Mouse (Mus musculus): Measurements from ENCODE around the gene Cd27. TPM values are rescaled to one million over a fixed set of nuclear protein-coding genes. Genes with fewer than 3 reads are reported as not detected.

The Cd27 gene
- total and polyA plus RNA-seq, 2 experiments from 2014 or later: 1.3 TPM; not detected in 1

DNA sequence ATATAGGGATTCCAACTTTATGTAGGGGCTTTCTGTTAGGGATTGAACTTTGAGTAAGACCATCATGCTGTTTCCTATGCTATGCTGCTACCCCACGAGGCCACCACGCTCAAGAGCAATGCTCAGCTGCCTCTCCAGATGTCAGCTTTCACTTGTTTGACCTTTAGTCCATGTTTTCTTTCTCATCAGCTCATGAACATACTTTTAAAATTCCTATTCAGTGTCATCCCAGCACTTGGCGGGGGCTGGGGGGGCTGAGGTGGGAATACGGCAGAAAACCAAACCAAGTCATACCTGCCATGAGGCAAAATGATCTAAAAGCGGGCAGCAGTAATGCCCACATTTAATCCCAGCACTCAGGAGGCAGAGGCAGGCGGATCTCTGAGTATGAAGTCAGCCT, 23.7 kb downstream of the Cd27 start:
- H3K4me3 ChIP-seq (ENCODE audit: low read depth, low read length): no peak overlapping the region
- no peaks in the 10 kb centered on the region for H3K9me3 ChIP-seq (replicated peaks; ENCODE audit: control insufficient read depth, low read length)
- 64% methylated on average over 6 of the region's 6 CpGs for WGBS
- H3K4me2 ChIP-seq (ENCODE audit: low read depth, low read length): no peak overlapping the region
- H3K36me3 ChIP-seq (replicated peaks; ENCODE audit: control insufficient read depth, insufficient read depth, low read length): no peaks in the 10 kb centered on the region
- no peaks in the 10 kb centered on the region for H3K27me3 ChIP-seq (ENCODE audit: control insufficient read depth, insufficient read depth, low read length)
- DNase-seq (ENCODE audit: low spot score) (no peak), ATAC-seq (ENCODE audit: insufficient read depth, low read depth) (no peak)
- TF ChIP-seq EP300 (IDR thresholded peaks at IDR 0.05; ENCODE audit: low read depth): no peak
- TF ChIP-seq CTCF (IDR thresholded peaks at IDR 0.05; ENCODE audit: low read depth): no peak
- H3K9ac ChIP-seq (replicated peaks; ENCODE audit: low read depth, low read length): no peak overlapping the region
- H3K27ac ChIP-seq (ENCODE audit: low read depth): no peak overlapping the region
- H3K4me1 ChIP-seq (ENCODE audit: control insufficient read depth, insufficient read depth): peaks cover 13% of the 10 kb centered on the region; the same call in 1 of the 2 replicates

DNA sequence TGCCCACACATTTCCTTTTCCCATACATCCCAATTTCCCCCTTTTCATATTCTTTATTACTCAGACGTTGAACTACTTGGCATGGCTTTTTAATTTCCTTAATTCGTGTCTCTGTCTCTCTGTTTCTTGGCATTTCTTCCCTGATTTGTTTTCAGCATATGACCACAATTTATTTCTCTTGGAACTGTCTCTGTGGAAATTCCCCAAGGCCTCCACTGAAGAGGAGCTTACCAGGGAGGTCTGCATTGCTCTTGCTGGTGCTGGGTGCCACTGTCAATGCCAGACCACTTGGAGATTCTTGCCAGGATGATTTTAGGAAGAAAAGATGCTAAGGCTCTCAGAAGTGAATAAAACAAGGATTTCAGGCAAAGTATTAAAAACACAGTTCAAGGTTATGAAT, 24.2 kb downstream of the Cd27 start:
- no peak for ATAC-seq (ENCODE audit: insufficient read depth, low read depth)
- H3K4me3 ChIP-seq (ENCODE audit: low read depth, low read length): no peak overlapping the region

DNA sequence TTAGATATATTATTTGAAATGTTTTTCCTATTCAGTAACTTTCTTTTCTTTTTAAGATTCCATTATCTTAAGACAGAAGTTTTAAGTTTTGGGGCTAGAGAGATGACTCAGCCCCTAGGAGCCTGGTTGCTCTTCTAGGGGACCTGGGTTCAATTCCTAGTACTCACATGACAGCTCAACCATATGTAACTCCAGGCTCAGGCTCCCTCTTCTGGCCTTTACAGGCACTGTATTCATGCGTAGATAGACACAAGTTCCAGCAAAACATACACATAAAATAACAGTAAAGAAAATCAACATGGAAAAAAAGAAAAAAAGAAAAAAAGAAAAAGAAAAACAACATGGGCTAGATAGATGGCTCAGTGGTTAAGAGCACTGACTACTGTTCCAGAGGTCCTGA, 26.4 kb downstream of the Cd27 start:
- TF ChIP-seq CTCF (IDR thresholded peaks at IDR 0.05; ENCODE audit: low read depth): no peak; the same call in 1 of the 2 replicates
- TF ChIP-seq EP300 (IDR thresholded peaks at IDR 0.05; ENCODE audit: low read depth): no peak
- H3K27me3 ChIP-seq (ENCODE audit: control insufficient read depth, insufficient read depth, low read length): no peaks in the 10 kb centered on the region
- H3K4me3 ChIP-seq (ENCODE audit: low read depth, low read length): no peak overlapping the region
- no peaks in the 10 kb centered on the region for H3K4me1 ChIP-seq (ENCODE audit: control insufficient read depth, insufficient read depth)
- H3K36me3 ChIP-seq (replicated peaks; ENCODE audit: control insufficient read depth, insufficient read depth, low read length): no peaks in the 10 kb centered on the region
- H3K4me2 ChIP-seq (ENCODE audit: low read depth, low read length): no peak overlapping the region
- H3K27ac ChIP-seq (ENCODE audit: low read depth): no peak overlapping the region
- no peak overlapping the region for H3K9ac ChIP-seq (replicated peaks; ENCODE audit: low read depth, low read length)
- ATAC-seq (ENCODE audit: insufficient read depth, low read depth): no peak
- WGBS: 78% methylated on average over 1 of the region's 1 CpGs
- H3K9me3 ChIP-seq (replicated peaks; ENCODE audit: control insufficient read depth, low read length): no peaks in the 10 kb centered on the region
- no peak for DNase-seq (ENCODE audit: low spot score)

More for the DNA sequence above, 24.2 kb downstream of the Cd27 start:
- no peaks in the 10 kb centered on the region for H3K27me3 ChIP-seq (ENCODE audit: control insufficient read depth, insufficient read depth, low read length)
- DNase-seq (ENCODE audit: low spot score): no peak
- no peak overlapping the region for H3K9ac ChIP-seq (replicated peaks; ENCODE audit: low read depth, low read length)
- TF ChIP-seq CTCF (IDR thresholded peaks at IDR 0.05; ENCODE audit: low read depth) (no peak), EP300 (IDR thresholded peaks at IDR 0.05; ENCODE audit: low read depth) (no peak)
- peaks cover 13% of the 10 kb centered on the region; the same call in 1 of the 2 replicates for H3K4me1 ChIP-seq (ENCODE audit: control insufficient read depth, insufficient read depth)
- no peak overlapping the region for H3K4me2 ChIP-seq (ENCODE audit: low read depth, low read length)
- H3K27ac ChIP-seq (ENCODE audit: low read depth): no peak overlapping the region
- WGBS: 18% methylated on average over 2 of the region's 2 CpGs
- no peaks in the 10 kb centered on the region for H3K9me3 ChIP-seq (replicated peaks; ENCODE audit: control insufficient read depth, low read length)
- no peaks in the 10 kb centered on the region for H3K36me3 ChIP-seq (replicated peaks; ENCODE audit: control insufficient read depth, insufficient read depth, low read length)

DNA sequence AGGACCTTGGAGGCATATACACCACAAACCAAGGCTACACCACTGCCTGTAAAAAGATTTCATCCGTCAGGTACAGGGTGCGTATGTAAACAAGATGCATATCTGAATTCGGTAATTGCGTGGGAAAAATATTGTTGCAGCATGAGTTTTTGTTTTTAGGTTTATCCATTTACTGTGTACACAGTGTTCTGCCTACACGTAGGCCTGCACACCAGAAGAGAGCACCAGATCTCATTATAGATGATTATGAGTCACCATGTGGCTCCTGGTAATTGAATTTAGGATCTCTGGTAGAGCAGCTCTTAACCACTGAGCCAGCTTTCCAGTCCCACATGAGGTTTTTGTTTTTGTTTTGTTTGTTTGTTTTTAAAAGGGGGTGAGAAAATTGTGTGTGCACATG, 39.6 kb downstream of the Cd27 start:
- WGBS: 86% methylated on average over 5 of the region's 5 CpGs
- H3K4me1 ChIP-seq (ENCODE audit: control insufficient read depth, insufficient read depth): peaks cover 10% of the 10 kb centered on the region; the same call in 1 of the 2 replicates
- TF ChIP-seq CTCF (IDR thresholded peaks at IDR 0.05; ENCODE audit: low read depth): no peak
- no peak for TF ChIP-seq EP300 (IDR thresholded peaks at IDR 0.05; ENCODE audit: low read depth)
- H3K36me3 ChIP-seq (replicated peaks; ENCODE audit: control insufficient read depth, insufficient read depth, low read length): peaks cover 25% of the 10 kb centered on the region
- no peak overlapping the region for H3K4me2 ChIP-seq (ENCODE audit: low read depth, low read length)
- DNase-seq (ENCODE audit: low spot score) (no peak), ATAC-seq (ENCODE audit: insufficient read depth, low read depth) (no peak)
- no peak overlapping the region for H3K27ac ChIP-seq (ENCODE audit: low read depth)
- H3K27me3 ChIP-seq (ENCODE audit: control insufficient read depth, insufficient read depth, low read length): no peaks in the 10 kb centered on the region
- H3K9ac ChIP-seq (replicated peaks; ENCODE audit: low read depth, low read length): no peak overlapping the region
- no peaks in the 10 kb centered on the region for H3K9me3 ChIP-seq (replicated peaks; ENCODE audit: control insufficient read depth, low read length)
- no peak overlapping the region for H3K4me3 ChIP-seq (ENCODE audit: low read depth, low read length)

DNA sequence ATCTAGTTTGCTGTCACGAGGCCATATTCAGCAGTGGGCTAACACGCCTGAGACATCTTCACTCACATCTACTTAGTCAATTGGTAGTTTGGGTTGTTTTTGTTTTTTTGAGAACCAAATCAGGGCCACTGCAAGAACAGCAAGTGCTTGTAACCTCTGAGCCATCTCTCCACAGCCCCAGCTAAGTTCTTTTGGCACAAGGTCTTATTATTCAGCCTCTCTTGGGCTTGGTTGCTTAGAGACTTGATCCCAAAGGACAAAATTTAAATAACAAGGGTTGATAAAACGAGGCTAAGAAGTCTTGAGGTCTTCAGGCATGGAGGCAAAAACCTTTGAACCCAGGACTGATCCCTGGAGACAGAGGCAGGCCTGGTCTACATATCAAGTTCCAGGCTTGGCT, 40.5 kb downstream of the Cd27 start:
- peaks cover 25% of the 10 kb centered on the region for H3K36me3 ChIP-seq (replicated peaks; ENCODE audit: control insufficient read depth, insufficient read depth, low read length)
- H3K4me1 ChIP-seq (ENCODE audit: control insufficient read depth, insufficient read depth): peaks cover 10% of the 10 kb centered on the region; the same call in 1 of the 2 replicates
- WGBS: 70% methylated on average over 3 of the region's 3 CpGs
- TF ChIP-seq EP300 (IDR thresholded peaks at IDR 0.05; ENCODE audit: low read depth) (no peak), CTCF (IDR thresholded peaks at IDR 0.05; ENCODE audit: low read depth) (no peak)
- ATAC-seq (ENCODE audit: insufficient read depth, low read depth) (no peak), DNase-seq (ENCODE audit: low spot score) (no peak)
- H3K9ac ChIP-seq (replicated peaks; ENCODE audit: low read depth, low read length): no peak overlapping the region
- H3K27ac ChIP-seq (ENCODE audit: low read depth): no peak overlapping the region
- no peak overlapping the region for H3K4me2 ChIP-seq (ENCODE audit: low read depth, low read length)
- H3K9me3 ChIP-seq (replicated peaks; ENCODE audit: control insufficient read depth, low read length): no peaks in the 10 kb centered on the region
- H3K27me3 ChIP-seq (ENCODE audit: control insufficient read depth, insufficient read depth, low read length): no peaks in the 10 kb centered on the region
- H3K4me3 ChIP-seq (ENCODE audit: low read depth, low read length): no peak overlapping the region

DNA sequence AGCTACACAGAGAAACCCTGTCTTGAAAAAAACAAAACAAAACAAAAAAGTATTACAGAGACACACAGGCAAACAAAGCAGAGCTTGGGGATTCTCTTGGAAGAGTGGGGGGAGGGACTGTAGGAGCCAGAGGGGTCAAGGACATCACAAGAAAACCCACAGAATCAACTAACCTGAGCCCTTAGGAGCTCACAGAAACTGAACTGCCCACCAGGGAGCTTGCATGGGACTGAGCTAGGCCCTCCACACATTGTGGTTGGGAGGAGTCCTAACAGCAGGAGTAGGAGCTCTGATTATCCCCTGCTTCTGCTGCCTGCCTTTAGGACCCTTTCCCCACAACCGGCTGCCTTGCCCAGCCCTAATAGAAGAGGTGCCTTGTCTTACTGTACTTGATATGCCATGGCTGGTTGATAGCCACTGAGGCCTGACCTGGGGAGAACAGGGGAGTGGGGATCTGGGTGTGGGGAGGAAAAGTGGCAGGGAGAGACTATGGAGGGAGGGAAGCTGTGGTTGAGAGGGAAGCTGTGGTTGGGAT, 41.2 kb downstream of the Cd27 start:
- H3K4me1 ChIP-seq (ENCODE audit: control insufficient read depth, insufficient read depth): peaks cover 13% of the 10 kb centered on the region; the same call in 1 of the 2 replicates
- no peaks in the 10 kb centered on the region for H3K9me3 ChIP-seq (replicated peaks; ENCODE audit: control insufficient read depth, low read length)
- no peak for ATAC-seq (ENCODE audit: insufficient read depth, low read depth)
- no peaks in the 10 kb centered on the region for H3K27me3 ChIP-seq (ENCODE audit: control insufficient read depth, insufficient read depth, low read length)
- TF ChIP-seq CTCF (IDR thresholded peaks at IDR 0.05; ENCODE audit: low read depth) (no peak), EP300 (IDR thresholded peaks at IDR 0.05; ENCODE audit: low read depth) (no peak)
- no peak for DNase-seq (ENCODE audit: low spot score)
- H3K27ac ChIP-seq (ENCODE audit: low read depth): no peak overlapping the region
- H3K9ac ChIP-seq (replicated peaks; ENCODE audit: low read depth, low read length): no peak overlapping the region
- 30% methylated on average over 1 of the region's 1 CpGs for WGBS
- H3K4me2 ChIP-seq (ENCODE audit: low read depth, low read length): no peak overlapping the region
- H3K36me3 ChIP-seq (replicated peaks; ENCODE audit: control insufficient read depth, insufficient read depth, low read length): peaks cover 25% of the 10 kb centered on the region
- H3K4me3 ChIP-seq (ENCODE audit: low read depth, low read length): no peak overlapping the region

Measured in heart, postnatal 0 days (tissue).